Mouse (Mus musculus) natural killer cell, adult 2 months (primary cell): ENCODE results near the gene Bcl2a1b.
"Not testable (repeated sequence)": the region's sequence is repeated elsewhere in the genome, so short reads cannot be mapped to it uniquely, and the experiment has no call there.

Source experiments
- DNase-seq, 2 experiments: peaks; one replicate each; pipeline ENCODE4 v3.0.0; 2022; ENCODE audit warnings: low spot score in 2 of 2

The Bcl2a1b gene

GRCm38 (mm10) chr9:89198969-89199416, at the start of gene Bcl2a1b, which contains the start of gene Gm29094:
TSS of gene Bcl2a1b (plus strand) at chr9:89199209.
TSS of gene Gm29094 (plus strand) at chr9:89199379.
- DNase-seq, result peak; percentile 66 to 77

GRCm38 (mm10) chr9:89172539-89172938, 26.5 kb upstream of the Bcl2a1b start:
- DNase-seq, result not testable (repeated sequence)

GRCm38 (mm10) chr9:89178833-89179232, 20.2 kb upstream of the Bcl2a1b start:
- peak; percentile 33 to 73 for DNase-seq

- DNase-seq, result not testable (repeated sequence)
These were observed 19.5 kb upstream of the Bcl2a1b start for GRCm38 (mm10) chr9:89179469-89179868.

DNA sequence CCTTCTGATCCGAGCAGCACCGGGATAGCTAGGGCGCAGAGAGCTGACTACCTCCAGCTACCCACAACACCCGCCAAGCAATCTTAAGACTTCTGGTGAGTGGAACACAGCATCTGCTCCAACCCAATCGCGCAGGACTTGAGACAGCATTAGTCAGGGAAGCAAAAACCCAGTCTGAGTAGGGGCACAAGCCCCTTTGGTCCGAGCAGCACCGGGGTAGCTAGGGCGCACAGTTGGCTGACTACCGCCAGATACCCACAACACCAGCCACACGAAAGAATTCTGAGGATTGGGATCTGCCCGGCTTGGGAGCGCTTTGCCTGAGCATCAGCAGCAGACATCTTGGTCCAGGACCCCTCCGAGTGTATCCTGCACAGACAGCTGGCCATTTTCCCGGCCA, 12.0 kb upstream of the Bcl2a1b start:
- DNase-seq, result not testable (repeated sequence)

- not testable (repeated sequence) for DNase-seq
These were observed 3.5 kb upstream of the Bcl2a1b start for GRCm38 (mm10) chr9:89195483-89195882.

DNA sequence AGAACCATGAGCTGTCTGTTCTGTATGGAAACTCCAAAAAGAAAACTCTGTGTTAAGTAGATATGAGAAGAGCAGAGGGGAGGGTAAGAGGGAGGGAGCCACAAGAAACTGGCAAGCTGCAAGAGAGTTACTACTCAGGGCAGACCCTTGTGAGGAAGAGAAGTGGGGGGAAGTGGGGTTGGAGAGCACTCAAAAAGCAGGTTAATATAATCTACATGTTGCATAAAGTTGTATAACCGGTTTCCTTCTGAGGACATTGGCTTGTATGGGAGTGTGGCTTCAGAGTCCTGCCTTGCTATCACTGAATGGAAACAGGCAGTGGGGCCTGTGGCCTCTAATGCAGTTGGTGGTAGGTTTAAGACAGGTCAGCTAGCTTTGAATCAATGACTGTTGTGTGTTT, 1.5 kb upstream of the Bcl2a1b start:
- not testable (repeated sequence) for DNase-seq

GRCm38 (mm10) chr9:89198349-89198748, 660 bp upstream of the Bcl2a1b start:
- DNase-seq, result not testable (repeated sequence)

DNA sequence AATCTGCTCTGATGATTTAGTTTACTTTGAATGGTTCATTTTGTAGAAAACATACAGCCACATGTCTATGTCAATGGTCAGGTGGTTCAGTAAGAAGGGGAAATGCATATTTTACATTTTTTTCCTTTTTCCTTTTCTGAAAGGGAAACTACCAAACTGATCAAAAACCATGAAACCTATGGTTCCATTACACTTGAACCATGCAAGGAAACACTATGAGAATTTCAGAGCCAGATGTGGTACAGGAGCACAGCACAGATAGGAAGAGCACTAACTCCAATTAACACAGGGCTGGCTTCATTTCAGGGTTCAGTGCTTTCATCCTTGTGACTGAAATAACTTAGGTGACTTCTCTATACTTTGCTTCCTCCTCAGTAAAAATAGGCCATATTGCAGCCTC, 3.2 kb downstream of the Bcl2a1b start:
- DNase-seq, result peak in 1 of 2 experiments; percentile 22

DNA sequence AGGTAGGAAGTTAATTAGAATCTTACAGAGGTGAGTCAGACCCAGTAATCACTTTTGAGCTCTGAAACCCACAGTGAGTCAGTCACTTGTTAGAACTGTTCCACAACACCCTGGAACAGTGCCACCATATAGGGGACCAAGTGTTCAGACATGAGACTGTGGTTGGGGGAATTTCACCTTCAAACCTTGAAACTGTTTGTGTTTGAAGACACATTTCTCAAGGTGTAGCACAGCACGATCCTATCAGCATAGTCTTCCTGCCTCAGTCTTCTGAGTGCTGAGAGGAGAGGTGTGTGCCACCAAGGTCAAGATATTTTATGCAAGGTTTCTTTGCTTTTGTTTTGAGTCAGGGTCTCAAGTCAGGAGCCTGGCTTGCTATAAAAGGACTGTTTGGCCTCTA, 9.9 kb downstream of the Bcl2a1b start:
- peak; percentile 31 to 32 for DNase-seq

- DNase-seq, result not testable (repeated sequence)
These were observed 11.5 kb downstream of the Bcl2a1b start, which contains the start of gene Mthfs for GRCm38 (mm10) chr9:89210353-89211064. TSS of gene Mthfs (plus strand) at chr9:89210676.

DNA sequence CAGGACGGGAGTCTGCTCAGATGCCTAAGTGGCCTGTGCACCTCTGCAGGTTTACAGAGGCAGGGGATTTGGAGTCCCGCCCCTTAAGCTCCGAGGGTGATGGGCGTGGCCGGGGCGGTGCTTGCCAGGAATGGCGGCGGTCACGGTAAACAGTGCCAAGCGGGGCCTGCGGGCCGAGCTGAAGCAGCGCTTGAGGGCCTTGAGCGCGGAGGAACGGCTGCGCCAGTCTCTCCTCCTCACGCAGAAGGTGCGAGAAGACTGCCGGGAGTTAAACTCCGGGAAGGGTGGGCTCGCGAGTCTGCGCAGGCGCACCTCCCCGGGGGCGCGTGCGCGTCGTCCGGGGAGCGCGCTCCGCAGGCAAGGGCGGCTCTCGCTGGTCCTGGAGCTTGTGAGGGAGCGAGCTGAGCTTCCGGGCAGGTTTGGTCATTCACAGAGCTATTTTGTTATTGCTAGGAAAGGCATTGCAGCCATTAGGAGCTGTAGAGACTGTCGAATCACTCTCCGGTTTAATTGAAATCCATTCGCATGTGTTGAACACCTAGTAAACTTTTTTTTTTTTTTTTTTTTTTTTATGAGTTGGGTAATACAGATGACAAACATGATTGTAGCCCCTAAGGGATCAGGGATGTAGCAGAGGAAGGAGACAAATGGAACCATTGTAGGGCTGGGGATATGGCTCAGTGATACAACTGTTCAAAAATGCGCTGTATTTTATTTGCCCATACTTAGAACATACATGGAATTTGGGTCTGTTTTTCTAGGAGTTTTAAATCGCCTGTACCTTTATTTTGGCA, 12.3 kb downstream of the Bcl2a1b start:
- peak; percentile 87 to 88 for DNase-seq

DNA sequence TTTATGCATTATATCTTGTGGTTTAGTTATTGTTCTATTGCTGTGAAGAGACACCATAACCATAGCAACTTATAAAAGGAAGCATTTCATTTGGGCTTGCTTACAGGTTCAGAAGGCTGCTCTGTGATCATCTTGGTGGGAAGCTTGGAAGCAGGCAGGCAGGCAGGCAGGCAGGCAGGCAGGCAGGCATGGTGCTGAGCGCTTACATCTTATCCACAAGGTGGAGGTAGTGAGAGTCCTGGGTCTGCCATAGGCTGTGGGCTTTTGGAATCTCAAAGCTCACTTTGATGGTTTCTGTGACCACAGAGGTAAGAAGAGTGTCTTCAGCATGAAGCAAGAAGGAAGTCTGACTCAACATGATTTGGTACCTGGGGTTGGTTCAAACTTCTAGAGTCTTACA, 13.4 kb downstream of the Bcl2a1b start:
- DNase-seq, result peak; percentile 47 to 67

DNA sequence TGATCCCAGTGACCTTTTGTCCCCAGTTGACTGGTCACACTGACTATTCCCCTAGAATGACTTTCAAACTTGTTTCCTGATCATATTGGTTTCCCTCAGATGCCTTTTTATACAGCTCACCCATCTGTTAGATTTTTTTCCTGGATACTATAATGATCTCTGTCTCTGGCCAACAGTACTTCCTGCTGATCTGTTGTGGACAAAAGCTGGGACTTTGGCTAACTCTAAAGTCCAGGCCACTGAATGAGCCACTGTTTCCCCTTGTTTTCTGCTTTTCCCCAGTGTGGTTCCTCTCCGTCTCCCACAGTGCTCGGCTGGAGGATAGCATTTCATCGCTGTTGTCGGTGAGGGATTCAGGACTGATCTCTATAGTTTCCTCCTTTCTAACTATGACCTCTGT, 19.2 kb downstream of the Bcl2a1b start:
- not testable (repeated sequence) for DNase-seq

- DNase-seq, result not testable (repeated sequence)
These were observed 20.7 kb downstream of the Bcl2a1b start for GRCm38 (mm10) chr9:89219668-89220067.

GRCm38 (mm10) chr9:89220704-89221287, 21.8 kb downstream of the Bcl2a1b start:
- DNase-seq, result not testable (repeated sequence)

DNA sequence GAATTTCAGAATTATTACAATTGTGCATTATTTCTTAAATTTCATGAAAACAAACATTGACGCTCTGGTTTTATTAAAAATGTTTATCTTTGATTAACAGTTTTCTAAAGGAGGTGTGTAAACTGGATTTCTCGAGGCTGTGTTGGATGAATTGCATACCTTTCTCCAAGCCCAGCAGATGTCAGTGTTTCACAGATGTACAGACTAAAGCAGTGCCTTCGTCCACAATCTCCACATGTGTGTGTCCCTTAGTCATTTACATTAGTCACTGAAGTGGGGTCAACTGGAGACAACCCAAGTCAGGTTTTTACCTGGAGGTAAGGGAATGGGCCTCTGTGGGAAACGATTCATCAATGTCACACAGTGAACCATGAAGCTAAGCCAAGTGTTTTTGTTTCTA, 27.1 kb downstream of the Bcl2a1b start:
- DNase-seq, result no peak

- DNase-seq, result peak in 1 of 2 experiments; percentile 37
These were observed 29.1 kb downstream of the Bcl2a1b start for GRCm38 (mm10) chr9:89228122-89228521.

DNA sequence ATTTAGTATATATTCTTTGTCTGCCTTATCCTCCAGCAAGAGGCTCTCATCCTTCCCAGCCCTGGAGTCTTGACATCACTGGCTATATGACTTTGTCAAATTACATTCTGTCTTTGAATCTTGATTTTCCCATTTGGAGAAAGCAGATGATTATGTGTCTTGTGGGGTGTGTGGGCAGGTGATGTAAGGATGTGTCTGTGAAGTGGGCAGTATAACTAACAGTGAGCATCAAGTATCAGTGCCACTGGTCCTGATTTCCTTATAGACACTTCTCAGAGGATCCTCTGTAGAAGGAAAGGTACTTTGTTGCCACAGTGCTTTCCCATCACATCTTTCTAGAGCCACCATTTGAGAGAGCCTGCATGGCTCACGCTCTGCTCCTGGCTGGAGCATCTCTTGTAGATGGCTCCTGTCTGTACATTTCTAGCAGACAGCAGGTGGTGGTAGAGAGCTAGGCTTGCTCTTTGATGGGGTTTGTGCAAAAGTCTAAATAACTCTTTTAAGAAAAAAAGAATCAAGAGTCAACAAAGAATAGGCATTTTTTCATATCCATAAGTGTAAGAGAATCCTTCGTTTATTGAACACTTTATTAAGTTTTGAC, 32.0 kb downstream of the Bcl2a1b start:
- DNase-seq, result peak in 1 of 2 experiments; percentile 18

DNA sequence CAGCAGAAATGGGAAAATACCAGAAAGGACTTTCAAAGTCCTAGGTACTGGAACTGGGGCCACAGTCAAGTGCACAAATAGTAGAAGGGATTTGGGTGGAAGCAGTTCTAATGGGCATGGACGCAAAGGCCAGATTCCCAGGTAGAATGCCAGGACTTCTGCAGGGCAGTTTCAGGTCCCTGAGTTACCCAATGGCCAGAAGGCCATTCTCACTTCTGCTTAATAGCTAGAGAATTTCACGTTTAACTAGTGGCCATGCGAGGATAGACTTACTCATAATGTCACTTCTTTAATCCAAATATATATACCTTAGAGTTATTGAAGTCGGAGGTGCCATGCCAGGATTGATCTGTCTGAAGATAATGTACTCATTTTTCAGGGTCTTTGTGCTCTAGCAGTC, 38.1 kb downstream of the Bcl2a1b start:
- DNase-seq, result not testable (repeated sequence)

DNA sequence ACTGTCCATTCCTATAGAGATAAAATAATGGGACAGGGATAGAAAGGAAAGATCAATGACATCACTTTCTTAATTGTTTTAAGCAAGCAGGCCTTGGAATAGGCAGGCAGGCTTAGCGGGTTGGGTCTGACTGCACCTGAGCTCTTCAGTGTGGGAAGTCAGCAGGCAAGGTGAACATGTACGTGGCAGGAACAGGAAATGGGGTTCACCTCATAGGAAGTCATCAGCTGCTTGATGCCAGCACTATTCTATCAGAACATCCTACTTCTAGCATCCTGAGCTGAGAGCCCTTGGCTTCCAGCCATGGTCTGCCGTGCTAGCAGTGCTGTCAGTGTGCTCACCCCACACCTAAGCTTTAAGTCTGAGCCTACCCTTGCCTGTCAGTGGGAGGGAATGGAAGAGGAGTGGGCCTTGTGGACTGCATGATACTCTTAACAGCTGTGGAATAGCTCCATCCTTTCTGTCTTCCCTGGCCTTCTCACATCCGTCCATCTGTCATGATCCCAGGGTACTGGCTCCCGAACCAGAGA, 40.0 kb downstream of the Bcl2a1b start:
- DNase-seq, result not testable (repeated sequence)
